Mouse (Mus musculus): ENCODE results near the gene Sigmar1.
"Not testable (repeated sequence)": the region's sequence is repeated elsewhere in the genome, so short reads cannot be mapped to it uniquely, and the experiment has no call there.

The Sigmar1 gene

GRCm38 (mm10) chr4:41755338-41756305 is at the start of gene Sigmar1:
Sigmar1 (minus strand) TSS chr4:41756157.
- peak; percentile 88 for DNase-seq (ENCODE audit: low read depth, low spot score)

DNA sequence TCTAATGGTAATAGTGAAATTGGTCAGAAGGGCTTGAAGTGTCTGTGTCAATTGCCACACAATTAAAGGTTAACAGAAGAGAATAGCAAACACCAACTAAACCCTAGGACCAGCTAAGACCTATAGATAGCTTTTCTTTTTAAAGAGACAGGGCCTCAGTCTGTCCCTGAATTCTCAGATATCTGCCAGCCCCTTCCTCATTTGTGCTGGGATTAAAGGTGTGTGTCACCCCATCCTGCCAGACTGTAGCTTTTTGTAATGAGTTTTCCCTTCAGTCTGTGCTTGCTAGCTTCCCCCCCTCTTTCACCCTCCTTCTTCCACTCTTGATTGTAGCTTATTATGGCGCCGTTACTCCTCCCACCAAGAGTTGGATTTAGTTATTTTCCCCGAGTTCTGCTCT is 27.2 kb upstream of the Sigmar1 start:
- DNase-seq (ENCODE audit: low read depth, low spot score): not testable (repeated sequence)

DNA sequence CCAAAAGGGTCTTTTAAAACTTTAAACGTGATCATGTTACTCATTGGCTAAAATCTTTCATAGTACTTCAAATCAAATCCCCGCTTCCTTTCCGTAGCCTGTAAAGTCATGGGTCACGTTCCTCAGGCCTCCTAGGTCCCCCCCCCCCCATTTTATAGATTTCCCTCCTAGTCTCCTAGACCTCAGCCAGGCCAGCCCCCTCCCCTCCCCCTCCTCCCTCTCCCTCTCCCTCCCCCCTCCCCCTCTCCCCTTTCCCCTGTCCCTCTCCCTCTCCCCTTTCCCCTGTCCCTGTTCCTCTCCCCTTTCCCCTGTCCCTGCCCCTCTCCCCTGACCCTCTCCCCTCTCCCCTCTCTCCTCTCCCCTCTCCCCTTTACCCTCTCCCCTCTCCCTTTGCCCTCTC is 26.8 kb upstream of the Sigmar1 start:
- DNase-seq (ENCODE audit: low read depth, low spot score): not testable (repeated sequence)

DNA sequence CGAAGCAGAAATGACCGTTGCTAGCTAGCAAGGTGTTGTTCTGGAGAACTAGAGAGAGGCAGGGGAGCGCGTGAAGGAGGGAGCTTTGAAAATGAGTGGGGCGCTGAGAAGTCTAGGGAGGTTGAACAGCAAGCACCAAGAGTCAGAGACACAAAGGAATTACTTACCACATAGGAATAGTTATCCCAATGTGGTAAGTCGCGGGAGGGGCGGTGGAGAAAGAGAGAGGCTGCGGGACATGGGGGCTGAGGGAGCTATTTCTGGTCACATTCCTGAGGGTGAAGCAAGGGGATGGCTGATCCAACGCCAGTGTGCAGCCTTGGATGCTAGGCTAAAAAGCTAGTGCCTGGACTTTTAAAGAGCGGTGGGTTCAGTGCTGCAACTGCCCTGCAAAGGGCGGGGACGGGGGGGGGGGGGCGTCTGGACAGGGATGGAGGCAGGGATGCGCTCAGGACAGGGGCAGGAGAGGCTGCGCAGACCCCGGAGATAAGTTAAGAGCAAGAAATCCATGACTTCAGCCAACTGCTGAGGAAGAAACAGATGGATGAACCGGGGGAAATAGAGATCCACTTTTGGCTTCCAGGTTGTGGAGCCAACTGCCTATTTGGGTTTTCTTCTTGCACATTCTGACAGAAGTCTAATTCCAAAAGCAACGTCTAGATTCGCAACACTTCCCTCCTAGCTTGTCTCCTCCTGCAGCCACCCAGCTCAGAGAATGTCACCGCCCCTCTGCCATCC is 26.0 kb upstream of the Sigmar1 start:
- DNase-seq (ENCODE audit: low read depth, low spot score): not testable (repeated sequence)

DNA sequence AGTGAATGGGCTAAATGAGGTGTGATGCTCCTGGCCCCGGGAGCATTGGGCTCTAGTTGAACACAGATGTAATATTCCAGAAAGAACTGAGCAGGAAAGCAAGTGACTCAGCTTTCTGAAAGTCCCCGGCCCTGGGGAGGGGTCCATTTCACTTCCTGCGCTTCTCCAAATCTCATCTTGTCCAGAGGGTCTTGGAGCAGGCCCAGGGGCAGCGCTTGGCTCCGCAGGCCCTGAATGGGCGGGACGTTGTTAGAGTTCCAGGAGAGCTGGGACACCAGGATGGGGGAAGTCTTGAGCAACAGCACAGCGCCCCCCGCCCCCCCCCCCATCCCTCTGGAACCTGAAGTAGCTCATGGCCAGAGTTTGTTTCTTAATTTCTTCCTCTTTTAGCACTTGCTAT is 25.3 kb upstream of the Sigmar1 start:
- not testable (repeated sequence) for DNase-seq (ENCODE audit: low read depth, low spot score)

- not testable (repeated sequence) for DNase-seq (ENCODE audit: low read depth, low spot score)
Measured at GRCm38 (mm10) chr4:41775840-41776239, 19.9 kb upstream of the Sigmar1 start.

DNA sequence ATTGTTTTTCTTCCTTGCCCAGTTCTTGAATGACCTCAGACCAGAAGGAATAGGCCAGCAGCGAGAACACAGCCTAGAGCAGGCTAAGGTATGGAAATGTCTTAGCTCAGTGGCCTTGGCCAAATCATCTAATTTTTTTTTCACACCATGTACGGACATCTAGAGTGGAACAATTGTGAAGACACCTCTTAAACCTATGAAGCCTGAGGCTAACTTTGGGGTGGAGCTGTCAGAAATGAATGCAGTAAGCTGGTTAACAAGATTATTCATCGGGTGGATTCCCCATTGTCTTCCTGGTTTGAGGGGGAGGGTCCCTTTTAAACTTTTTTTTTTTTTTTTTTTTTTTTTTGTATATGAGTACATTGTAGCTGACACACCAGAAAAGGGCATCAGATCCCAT is 18.5 kb upstream of the Sigmar1 start:
- DNase-seq (ENCODE audit: low read depth, low spot score): not testable (repeated sequence)

GRCm38 (mm10) chr4:41774002-41774401 is 18.0 kb upstream of the Sigmar1 start, which contains the start of gene Ccl27a:
Ccl27a (minus strand) TSS chr4:41774247.
- peak; percentile 82 for DNase-seq (ENCODE audit: low read depth, low spot score)

DNA sequence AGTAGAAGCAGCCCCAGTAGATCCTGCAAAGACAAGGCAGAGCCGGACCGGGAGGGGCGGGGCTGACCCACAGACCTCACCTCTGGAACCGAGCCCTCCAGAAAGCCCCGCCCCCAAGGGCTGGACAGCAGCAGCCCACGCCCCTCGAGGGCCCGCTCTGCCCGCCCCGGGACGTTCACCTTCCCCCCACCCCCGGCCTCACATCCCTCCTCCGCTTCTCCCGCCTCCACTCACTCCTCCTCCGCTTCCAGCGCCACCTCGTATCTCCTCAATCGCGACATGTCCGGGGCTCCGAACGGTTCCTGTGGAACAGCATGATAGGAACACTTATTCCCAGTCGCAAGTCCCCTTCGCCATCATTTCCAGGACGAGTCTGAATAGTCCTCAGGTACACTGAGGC is 17.5 kb upstream of the Sigmar1 start:
- DNase-seq (ENCODE audit: low read depth, low spot score): not testable (repeated sequence)

DNA sequence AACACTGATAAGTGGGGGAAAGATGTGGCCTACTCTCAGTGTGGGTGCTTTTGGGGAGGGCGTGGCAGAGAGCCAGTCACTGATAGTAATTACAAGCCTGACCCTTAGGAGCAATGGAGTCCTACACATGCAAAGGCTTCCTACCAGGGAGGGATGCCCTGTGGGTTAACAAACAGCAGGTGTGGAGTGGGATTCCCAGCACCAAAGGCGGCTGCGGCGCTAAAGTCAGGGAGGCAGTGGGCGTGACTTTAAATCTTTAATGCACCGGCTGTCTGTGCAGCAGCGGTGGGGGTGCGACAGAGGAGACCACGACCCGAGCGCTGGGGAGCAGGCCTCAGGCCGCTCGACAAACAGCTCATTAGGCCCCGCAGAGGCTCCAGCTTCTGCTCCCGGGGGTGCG is 17.0 kb upstream of the Sigmar1 start:
- DNase-seq (ENCODE audit: low read depth, low spot score): not testable (repeated sequence)

- not testable (repeated sequence) for DNase-seq (ENCODE audit: low read depth, low spot score)
Measured at GRCm38 (mm10) chr4:41767301-41767700, 11.3 kb upstream of the Sigmar1 start.

DNA sequence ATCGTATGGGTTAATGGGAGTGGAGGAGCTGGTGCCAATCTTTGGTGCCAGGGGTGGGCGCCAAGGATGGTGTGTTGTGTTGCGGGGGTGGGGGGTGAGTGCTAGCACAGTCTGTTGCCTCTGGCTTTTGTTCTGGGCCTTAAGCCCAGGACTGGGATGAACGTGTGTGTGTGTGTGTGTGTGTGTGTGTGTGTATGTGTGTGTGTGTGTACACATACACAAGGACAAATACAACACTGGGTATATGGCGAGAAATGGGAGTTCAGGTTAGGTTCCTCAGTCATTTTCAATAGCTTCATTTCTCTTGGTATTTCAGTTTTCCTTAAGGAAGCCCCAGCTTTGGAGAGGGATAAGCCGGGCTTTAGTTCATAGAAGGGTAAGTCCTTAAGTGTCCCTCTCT is 7.2 kb upstream of the Sigmar1 start:
- DNase-seq (ENCODE audit: low read depth, low spot score): not testable (repeated sequence)

- peak; percentile 73 for DNase-seq (ENCODE audit: low read depth, low spot score)
Measured at GRCm38 (mm10) chr4:41762688-41763114, 6.7 kb upstream of the Sigmar1 start.

DNA sequence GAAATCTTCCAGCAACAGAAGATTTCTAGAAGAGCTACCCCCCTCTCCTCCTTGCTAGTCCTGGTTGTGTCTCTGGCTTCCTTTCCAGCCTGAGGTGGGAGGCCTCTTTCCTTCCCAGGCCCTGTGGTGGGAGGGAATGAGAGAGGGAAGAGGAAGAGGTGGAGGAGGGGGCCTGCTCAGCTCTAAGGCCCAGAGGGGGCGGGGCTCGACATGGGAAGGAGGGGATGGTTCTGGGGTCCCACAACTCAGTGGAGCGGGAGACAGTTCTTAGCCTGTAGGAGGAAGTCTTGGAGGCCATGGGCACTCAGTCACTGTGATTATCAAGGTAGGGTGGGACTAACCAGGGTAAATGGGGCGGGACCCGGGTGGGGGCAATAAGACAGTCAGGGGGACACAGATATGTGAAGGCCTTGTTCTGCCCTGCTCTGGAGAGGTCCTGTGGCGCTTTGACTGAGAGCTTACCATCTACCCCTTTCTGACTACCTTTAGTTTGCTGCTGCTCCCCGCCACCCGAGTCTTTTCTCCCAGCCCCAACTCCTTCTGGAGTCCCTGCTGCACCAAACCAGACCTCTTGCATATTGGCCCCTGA is 6.2 kb upstream of the Sigmar1 start:
- peak; percentile 71 for DNase-seq (ENCODE audit: low read depth, low spot score)

- peak; percentile 61 for DNase-seq (ENCODE audit: low read depth, low spot score)
Measured at GRCm38 (mm10) chr4:41761680-41762079, 5.7 kb upstream of the Sigmar1 start.

GRCm38 (mm10) chr4:41760911-41761310 is 5.0 kb upstream of the Sigmar1 start:
- no peak for DNase-seq (ENCODE audit: low read depth, low spot score)

DNA sequence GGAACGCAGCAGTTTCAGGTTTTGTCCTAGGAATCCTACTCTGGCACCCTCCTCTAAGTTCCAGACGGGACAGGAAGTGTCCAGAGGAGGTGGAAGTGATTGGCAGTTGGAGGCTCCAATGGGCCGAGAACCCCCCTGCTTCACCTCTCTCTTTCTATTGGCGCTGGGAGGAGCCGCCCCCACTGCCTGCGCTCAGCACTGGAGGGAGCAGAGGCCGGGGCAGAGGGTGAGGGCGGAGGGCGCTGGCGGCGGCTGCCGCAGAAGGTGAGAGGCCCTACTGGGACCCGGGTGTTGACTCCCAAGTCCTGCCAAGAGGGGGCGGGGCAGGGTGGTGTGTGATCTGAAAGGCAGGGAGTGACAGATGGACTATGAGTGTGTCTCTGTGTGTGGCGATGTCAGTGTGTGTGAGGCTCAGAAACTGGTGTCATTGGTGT is 4.3 kb upstream of the Sigmar1 start:
- DNase-seq (ENCODE audit: low read depth, low spot score): peak; percentile 92

- no peak for DNase-seq (ENCODE audit: low read depth, low spot score)
Measured at GRCm38 (mm10) chr4:41759656-41760287, 3.8 kb upstream of the Sigmar1 start.

GRCm38 (mm10) chr4:41759206-41759605 is 3.2 kb upstream of the Sigmar1 start:
- no peak for DNase-seq (ENCODE audit: low read depth, low spot score)

DNA sequence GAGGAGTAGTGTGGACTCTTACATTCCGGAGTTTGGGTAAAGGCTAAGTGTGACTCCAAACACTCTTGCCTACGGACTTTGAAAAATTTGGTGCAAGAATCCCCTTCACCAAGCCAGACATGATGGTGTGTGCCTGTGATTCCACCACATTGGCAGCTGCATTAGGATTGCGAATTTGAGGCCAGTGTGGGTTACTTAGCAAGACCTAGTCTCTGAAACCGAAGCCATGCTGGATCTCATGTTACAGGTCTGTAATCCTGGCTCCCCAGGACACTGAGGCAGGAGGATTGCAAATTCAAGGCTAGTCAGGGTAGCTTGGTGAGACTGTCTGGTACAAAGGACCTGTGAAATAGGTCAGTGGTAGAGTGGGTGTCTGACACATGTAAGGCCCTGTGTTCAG is 2.7 kb upstream of the Sigmar1 start:
- DNase-seq (ENCODE audit: low read depth, low spot score): no peak

- DNase-seq (ENCODE audit: low read depth, low spot score): no peak
Measured at GRCm38 (mm10) chr4:41758021-41758420, 2.1 kb upstream of the Sigmar1 start.

Measured in forelimb bud, embryonic 11.5 days (tissue).